Mouse (Mus musculus): ENCODE measurements at regions not wholly inside any gene's neighbourhood (a gene's known extent, or its start where the extent isn't known, plus 50 kb on each side); places are given as distances from the start of the nearest gene placed in this dataset.

DNA sequence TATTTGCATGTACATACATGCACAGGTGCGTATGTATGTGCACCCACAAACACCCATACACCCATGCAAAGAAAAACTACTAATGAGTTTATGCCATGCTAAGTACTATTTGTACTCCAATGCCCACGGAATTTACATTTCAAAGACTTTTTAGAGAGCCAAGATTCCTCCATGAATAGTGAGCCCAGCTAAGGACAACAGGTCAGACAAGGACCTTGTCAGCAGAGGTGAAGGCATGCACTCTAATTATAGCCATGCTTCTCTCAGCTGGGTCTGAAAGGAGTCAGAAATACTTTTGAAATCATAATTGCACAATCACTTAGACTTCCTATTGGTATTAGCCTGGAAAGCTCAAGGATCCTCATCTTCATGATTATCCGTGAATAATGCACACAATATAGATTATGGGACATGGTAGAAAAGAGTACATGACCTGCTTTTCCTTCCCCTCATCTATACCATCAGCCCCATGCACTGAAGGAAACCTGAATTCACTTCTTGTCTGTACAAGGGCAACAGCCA is 67.7 kb upstream of the Itprid2 start:
- TF ChIP-seq CTCF (conservative IDR thresholded peaks at IDR 0.05; ENCODE audit: insufficient read depth, insufficient read length, low read depth, low read length) (no peak), POLR2A (IDR thresholded peaks at IDR 0.05; ENCODE audit: low read depth, low read length) (no peak)
